Mouse (Mus musculus) megakaryocyte-erythroid progenitor cell, adult 5-6 weeks (primary cell): ENCODE data around the gene Chst8. TPM values are rescaled to one million over a fixed set of nuclear protein-coding genes. Genes with fewer than 3 reads are reported as not detected.

ENCODE experiments used
- ATAC-seq: replicated peaks from 2 replicates; pipeline ENCODE4 v1.8.0; 2016; ENCODE audit warnings: mild to moderate bottlenecking, inconsistent platforms; ENCODE audit not compliant: severe bottlenecking, poor library complexity, low FRiP score, low TSS enrichment
- total RNA-seq, 2 experiments: library from RNA; stranded (forward) in 1 of 2; stranded (reverse) in 1 of 2; fragments of 200-1000, 215-1000 nt in 1 of 2; fragments of >200 nt in 1 of 2; fragmentation: Nextera tagmentation in 1 of 2; gene quantifications; 2 replicates each; pipeline ENCODE4 v1.2.3; 2014 to 2017

Chst8 gene
- total RNA-seq, 2 experiments from 2014 or later = not detected

GRCm38 (mm10) chr7:34805691-34806205, 6.8 kb downstream of the Chst8 start:
- ATAC-seq = no peak

GRCm38 (mm10) chr7:34805042-34805441, 7.5 kb downstream of the Chst8 start:
- no peak for ATAC-seq

DNA sequence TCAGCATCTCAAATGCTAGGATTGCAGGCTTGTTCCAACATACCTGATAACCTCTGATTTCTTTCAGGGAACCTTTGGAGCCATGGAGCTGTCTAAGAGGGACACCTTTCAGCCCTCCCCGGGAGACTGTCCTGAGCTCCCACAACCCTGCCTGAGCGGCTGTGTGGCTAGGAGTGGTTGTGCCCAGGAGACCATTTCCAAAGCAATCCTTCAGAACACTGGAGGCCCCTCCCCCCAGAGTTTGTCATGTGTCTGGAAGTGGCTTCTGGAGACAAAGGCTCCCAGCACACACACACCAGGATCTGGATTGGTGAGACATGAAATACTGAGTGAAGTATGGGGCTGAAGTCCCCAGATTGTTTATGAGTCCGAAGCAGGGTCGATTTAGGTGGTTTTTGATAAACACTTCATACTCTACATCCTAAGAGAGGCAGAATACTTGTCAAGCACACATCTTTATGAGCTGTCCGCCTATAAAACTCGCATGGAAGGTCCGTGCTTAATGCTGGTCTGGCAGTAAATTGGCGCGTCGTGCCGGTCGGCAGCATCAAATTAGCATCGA, 12.5 kb downstream of the Chst8 start:
- no peak for ATAC-seq

GRCm38 (mm10) chr7:34799404-34799771, 13.1 kb downstream of the Chst8 start:
- no peak for ATAC-seq

DNA sequence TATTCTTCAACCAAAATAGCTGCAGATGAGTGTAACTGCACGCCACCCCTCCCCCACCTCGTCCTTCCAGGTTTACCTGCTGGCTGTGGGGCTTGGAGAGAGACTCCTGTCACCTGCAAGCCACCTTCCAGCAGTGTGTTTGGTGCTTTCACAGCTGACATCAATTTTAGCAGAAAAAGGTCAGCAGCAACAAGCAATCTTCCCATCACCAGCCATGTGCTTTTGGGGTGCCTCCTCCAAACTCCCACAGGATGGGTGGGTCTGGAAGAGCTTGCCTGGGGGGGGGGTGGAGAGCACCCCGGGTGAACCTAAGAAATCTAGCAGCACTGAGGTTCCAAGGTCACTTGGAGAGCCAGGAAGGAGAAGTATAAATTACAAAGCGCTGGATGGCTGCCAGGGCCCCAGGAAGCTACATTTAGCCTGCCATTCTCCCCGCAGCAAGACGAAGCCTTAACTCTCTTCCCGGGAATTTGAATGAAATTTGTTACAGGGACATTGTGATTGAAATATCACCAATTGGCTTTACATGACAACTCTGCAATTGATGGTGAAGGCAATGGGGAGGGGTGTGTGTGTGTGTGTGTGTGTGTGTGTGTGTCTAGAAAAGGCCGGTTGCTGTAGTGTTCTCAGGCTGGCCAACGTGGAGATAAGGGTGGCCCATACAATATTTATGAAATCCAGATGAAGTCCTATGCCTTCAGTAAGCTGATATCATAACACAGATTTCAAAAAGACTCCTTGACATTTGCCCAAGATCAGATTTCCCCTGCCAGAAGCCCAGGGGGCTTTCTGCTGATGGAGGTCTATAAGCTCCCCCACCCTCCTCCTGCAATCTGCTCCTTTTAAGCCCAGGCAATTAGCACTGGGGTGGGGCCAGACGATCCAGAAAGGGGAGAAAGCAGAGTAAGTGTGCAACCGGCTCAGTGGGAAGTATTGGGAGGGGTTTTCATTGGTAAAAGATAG, 13.8 kb downstream of the Chst8 start:
- ATAC-seq = no peak

DNA sequence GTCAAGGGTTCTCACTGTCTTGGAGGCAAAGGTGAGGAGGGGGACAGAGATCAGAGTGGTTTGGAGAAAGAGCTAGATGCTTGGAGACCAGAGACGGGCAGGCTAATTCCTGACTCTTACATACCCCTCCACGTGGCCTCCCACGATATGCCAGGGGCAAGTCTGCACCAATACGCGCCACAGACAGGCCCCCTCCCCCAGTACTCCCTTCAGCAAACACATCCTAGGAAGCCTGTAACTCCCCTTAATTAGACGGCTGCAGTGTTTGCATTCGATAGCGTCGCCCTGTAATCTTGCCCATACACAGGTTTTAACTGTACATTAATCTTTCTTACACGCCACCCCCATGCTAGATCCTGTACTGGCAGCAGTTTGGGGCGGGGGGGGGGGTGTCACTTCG, 14.5 kb downstream of the Chst8 start:
- ATAC-seq = no peak

- no peak for ATAC-seq
Measured at GRCm38 (mm10) chr7:34790459-34790858, 22.1 kb downstream of the Chst8 start.

- ATAC-seq = no peak
Measured at GRCm38 (mm10) chr7:34787171-34787570, 25.3 kb downstream of the Chst8 start.

GRCm38 (mm10) chr7:34785052-34785451, 27.5 kb downstream of the Chst8 start:
- ATAC-seq = no peak

GRCm38 (mm10) chr7:34784469-34784868, 28.0 kb downstream of the Chst8 start:
- ATAC-seq = no peak

- no peak for ATAC-seq
Measured at GRCm38 (mm10) chr7:34781988-34782387, 30.5 kb downstream of the Chst8 start.

DNA sequence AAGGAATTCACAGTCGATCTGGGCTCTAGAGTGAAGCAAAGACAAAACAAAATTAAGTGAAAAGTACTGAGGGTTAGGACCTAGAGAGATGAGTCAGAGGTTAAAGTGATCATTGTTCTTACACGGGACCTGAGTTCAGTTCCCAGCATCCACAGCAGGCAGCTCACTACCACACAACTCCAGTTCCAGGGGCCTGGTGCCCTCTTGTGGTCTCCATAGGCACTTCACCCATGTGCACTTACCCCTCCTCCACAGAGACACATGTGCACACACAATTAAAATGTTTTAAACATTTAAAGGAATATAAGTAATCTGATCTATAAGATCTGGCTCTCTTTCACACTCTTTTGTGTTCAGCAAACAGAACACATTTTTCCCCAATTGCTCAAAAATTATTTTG, 31.3 kb downstream of the Chst8 start:
- ATAC-seq = no peak

DNA sequence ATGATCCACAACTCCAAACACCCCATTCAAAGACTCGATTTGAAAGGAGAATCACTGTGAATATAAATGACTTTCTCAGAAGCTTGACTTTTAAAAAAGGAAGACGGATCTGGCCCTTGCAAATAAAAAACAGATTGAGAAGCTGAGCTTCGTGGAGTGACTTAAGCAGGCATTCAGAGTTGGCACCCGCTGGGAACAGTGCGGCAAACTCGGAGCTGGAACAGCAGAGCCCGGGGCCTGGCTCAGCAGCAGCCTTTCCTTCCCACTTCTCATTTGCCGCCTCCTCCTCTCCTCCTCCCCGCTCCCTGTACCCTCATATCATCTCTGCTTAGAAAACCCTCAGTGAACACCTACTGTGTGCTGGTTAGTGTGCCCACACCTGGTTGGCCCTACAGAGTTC, 34.1 kb downstream of the Chst8 start:
- no peak for ATAC-seq

GRCm38 (mm10) chr7:34775659-34776058, 36.9 kb downstream of the Chst8 start:
- no peak for ATAC-seq

DNA sequence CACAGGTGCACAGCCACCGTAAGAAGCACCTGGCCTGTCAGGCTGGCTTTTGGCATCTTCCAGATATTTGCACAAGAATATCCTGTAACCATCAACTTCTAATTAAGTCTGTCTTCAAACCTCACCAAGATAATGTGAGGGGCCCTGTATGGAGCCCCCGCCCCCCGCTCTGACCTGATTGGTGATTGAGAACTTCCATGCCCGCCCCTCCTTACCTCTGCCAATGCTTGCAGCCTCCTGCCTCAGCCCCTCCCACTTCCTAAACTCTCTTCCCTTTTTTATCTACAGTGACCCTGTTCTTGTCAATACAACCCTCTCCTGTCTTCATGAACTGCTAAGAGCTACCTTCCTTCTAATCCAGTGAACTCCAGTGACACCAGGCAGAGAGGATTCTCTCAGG, 37.6 kb downstream of the Chst8 start:
- no peak for ATAC-seq

DNA sequence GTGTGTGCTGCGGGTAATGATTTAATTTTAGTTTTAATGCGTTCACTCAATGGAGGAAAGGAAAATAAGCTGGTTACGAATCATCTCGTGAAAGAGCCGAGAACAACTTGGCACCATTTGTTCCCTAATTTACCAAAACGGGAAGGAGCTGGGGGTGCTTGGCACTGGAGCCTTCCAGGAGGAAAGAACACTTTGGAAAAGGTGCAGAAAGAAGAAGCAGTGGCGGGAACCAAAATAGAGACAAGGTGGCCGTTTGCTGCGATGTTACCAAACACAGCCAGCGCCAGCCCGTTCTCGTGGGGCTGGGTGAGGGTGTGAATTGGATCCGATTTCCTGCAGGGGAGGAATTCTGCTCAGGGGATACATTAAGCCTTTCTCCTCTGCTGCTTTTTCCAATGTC, 38.5 kb downstream of the Chst8 start:
- ATAC-seq = no peak

- no peak for ATAC-seq
Measured at GRCm38 (mm10) chr7:34773309-34773708, 39.2 kb downstream of the Chst8 start.

GRCm38 (mm10) chr7:34769531-34769930, 43.0 kb downstream of the Chst8 start:
- ATAC-seq = no peak

GRCm38 (mm10) chr7:34764250-34765148, 48.0 kb downstream of the Chst8 start:
- no peak for ATAC-seq

GRCm38 (mm10) chr7:34759378-34759822, 53.1 kb downstream of the Chst8 start:
- no peak for ATAC-seq
